Mouse (Mus musculus) bone marrow, adult 2 months (tissue): ENCODE measurements around the gene Car14.
A peak's percentile ranks its signal among the peaks of the same experiment; 100 is the strongest.

Source experiments
- CTCF ChIP-seq: fragments of 200-500 bp; IDR thresholded peaks from 2 replicates; pipeline ENCODE4 v1.5.1; 2011; ENCODE audit warnings: low read length, control low read depth; ENCODE audit not compliant: control insufficient read depth, insufficient read depth
- POLR2A ChIP-seq: fragments of 200-500 bp; IDR thresholded peaks from 2 replicates; pipeline ENCODE4 v1.6.1; 2011; ENCODE audit warnings: low read depth, mild to moderate bottlenecking, control low read depth, low read length, borderline replicate concordance; ENCODE audit not compliant: control insufficient read depth

DNA sequence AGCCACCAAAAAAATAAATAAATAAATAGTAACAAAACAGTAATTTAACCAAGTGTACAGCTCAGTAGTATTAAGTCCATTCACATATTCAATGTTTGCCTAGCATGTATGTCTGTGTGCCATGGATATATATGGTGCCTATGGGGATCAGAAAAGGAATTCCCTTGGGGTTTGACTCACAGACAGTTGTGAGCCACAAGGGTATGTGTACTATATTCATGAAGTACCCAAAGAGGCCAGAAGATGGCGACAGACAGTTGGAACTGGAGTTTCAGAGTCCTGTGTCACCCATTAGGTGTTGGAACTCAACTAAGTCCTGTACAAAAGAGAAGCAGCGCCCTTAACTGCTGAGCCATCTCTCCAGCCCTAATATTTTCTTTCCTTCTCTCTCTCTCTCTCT lies 42.7 kb downstream of the Car14 start:
- TF ChIP-seq CTCF (peak; percentile 37; the same call in 1 of the 2 replicates), POLR2A (no peak)
